Mouse (Mus musculus): ENCODE data around the gene Stoml1. TPM values are rescaled to one million over a fixed set of nuclear protein-coding genes. Genes with fewer than 3 reads are reported as not detected.
A peak's percentile ranks its signal among the peaks of the same experiment; 100 is the strongest.
"Not testable (repeated sequence)": the region's sequence is repeated elsewhere in the genome, so short reads cannot be mapped to it uniquely, and the experiment has no call there.

The Stoml1 gene
- total RNA-seq, 2 experiments from 2014 or later = 13.3 to 15.0 TPM

DNA sequence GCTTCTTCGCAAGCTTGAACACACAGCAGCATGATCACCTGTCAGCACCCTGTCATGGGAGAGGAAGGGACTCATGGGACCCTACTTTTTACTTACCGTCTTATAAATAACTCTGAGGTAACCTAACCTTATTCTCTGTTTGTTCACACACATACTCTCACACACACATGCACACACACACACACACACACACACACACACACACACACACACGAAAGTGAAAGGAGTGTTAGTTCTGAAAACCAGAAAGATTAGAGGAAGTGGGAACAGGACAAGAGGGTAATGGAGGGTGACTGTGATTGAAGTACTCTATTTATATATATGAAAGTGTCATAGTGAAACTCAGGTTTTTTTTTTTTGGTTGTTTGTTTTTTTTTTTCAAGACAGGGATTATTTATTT lies 18.1 kb downstream of the Stoml1 start:
- DNase-seq (ENCODE audit: low spot score in 2 of 2) = no peak

DNA sequence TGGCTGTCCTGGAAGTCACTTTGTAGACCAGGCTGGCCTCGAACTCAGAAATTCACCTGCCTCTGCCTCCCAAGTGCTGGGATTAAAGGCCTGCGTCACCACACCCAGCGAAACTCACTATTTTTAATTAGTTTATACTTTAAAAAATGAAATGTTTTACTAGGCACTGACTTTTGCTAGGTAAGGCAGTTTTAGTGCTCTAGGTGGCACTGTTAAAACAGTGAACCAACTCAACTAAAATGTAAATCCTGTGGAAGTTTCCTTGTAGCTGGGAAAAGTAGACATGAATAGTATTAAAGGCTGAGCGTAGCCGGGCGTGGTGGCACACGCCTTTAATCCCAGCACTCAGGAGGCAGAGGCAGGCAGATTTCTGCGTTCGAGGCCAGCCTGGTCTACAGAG lies 18.6 kb downstream of the Stoml1 start:
- DNase-seq (ENCODE audit: low spot score in 2 of 2) = not testable (repeated sequence)

DNA sequence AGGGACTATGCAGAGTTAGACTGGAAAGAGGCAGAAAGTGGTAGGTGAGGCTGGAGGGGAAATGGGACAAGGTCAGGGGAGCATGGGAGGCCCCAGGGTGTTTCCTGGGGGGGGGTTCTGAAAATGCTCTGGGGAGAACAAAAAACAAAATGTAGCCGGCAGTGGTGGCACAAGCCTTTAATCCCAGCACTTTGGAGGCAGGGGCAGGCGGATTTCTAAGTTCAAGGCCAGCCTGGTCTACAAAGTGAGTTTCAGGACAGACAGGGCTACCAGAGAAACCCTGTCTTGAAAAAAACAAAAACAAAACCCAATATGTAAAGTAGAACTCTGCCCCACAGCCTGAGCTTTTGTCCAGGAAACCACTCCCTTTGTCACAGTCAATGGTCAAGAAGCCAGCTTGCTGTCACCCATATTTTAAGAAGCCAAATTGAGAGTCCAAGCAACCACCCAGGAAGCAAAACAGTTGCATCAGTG lies 19.1 kb downstream of the Stoml1 start:
- DNase-seq (ENCODE audit: low spot score in 2 of 2) = no peak

DNA sequence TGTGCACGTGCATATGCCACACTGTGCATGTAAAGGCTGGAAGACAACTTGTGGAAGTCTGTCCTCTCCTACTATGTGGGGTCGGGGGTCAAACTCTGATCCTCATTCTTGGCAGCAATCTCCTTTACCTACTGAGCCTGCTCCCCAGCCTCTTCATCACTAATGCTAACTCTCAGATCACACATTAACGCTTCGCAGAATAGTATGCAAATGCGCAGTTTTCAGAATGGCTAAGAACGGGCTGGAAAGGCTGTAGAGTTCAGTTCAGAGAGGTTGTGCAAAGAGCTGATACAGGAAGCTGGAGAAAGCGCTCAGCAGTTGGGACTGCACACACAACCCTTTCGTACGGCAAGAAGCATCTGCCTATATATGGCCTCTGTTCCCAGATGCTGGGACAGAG lies 19.9 kb downstream of the Stoml1 start:
- no peak for DNase-seq (ENCODE audit: low spot score in 2 of 2)

DNA sequence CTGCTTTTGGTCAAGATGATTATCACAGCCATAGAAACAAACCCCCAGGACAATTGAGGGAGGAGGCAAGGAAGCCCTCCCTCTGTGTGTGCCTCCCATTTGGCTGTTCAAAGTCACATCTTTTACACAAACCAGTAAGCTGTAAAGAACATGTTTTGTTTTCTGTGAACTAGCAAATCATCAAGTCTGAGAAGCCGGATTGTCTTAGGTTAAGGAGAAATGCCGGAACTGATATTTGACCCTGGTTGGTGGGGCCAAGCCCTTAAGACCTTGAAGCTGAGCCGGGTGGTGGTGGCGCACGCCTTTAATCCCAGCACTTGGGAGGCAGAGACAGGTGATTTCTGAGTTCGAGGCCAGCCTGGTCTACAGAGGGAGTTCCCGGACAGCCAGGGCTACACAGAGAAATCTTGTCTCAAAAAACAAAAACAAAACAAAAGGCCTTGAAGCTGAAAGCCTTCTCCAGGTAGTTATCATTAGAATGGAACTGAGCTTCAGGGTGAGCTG lies 21.2 kb downstream of the Stoml1 start:
- no peak for DNase-seq (ENCODE audit: low spot score in 2 of 2)

DNA sequence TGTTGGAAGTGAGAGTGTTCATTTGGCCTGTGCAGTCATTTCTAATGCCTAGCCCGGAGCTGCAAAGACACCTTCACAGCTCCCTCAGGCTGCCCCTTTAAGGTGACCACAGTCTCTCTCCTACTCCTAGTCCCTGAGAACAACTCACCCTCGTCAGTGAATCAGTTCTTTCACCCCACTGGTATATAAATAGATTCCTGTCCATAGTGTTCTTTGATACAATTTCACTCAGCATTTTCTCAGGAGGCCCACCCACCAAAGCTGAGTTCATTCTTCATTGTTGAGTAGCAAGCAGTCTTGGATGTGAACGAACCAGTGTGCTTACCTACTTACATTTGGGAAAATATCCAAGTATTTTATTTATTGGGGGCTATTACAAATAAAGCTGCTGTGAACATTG lies 21.7 kb downstream of the Stoml1 start:
- DNase-seq (ENCODE audit: low spot score in 2 of 2) = no peak

DNA sequence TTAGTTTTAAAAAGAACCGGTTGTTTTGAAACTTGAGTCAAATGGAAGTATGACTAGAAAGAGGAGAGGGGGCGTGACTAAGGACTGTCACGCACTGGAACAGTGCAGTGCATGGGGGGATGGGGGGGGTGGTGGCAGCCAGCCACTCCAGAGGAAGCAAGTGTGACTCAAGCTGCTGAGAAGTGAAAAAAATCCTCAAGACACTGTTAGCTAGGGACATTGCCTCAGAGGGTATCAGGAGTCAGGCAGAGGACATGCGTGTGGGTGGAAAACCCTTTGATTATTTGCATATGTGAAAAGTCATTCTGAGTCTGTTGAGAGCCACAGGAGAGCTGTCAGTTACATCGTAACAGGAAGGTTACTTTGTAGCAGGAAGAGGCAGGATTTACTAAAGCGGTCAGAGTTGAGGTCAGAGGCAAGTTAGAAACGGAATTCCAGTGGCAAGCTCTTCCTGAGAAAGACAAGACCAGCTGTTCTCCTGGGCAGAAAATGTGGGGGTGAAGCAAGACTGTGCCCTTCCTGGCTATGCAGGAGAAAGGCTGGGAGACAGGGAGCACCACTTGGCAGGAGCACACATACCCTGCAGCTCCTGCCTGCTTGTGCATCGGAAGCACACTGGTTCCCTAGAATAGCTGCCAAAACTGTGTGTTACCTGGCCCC lies 22.3 kb downstream of the Stoml1 start:
- peak in 1 of 2 experiments; percentile 17 for DNase-seq (ENCODE audit: low spot score in 2 of 2)

DNA sequence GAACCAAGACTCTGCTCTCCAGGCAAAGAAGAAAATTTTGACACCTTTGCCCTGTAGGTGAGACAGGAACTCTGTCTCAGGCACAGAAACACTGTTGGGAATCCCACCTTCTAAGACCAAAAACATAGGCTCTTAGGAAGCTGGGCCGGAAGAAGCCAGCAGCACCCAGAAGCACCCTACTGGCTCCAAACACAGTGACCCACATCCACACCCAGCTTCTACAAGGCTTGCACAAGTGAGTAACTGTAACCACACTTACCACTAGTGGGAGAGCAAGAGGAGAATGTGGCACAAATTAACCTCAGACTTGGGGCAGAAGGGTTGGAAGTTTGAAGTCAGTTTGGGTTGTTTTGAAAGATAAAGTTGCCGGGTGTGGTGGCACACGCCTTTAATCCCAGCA lies 22.8 kb downstream of the Stoml1 start:
- DNase-seq (ENCODE audit: low spot score in 2 of 2) = no peak

DNA sequence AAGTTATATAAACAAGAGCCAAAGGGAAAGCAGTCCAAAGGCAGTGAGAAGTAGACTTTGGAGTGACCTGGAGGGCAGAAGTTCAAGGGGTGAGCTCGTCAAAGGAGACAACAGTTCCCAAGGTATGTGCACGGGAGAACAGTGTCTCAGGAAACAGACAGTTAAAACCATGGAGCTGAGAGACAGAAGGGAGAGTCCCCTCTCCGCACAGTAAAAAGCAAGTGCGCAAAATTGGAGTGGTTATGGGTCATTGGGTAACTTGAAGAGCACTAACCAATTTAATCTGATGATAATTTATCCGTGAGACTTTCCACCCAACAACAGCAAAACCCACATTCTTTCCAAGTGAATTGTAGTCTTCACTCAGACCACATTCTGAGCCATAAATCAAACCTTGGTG lies 23.4 kb downstream of the Stoml1 start:
- DNase-seq (ENCODE audit: low spot score in 2 of 2) = no peak

DNA sequence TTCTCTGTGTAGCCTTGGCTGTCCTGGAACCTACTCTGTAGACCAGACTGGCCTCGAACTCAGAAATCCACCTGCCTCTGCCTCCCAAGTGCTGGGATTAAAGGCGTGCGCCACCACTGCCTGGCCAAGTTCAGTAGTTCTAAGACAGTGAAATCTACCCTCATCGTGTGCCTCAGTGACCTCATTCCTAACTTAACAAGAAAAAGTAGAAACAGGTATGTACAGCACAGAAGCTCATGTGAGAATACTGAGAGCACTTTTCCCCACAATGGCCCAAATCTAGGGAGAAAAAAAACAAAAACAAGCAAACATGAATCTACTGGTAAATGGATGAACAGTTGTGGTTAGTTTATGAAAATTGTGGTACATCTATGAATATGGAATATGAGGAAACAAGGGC lies 25.3 kb downstream of the Stoml1 start:
- no peak for DNase-seq (ENCODE audit: low spot score in 2 of 2)

DNA sequence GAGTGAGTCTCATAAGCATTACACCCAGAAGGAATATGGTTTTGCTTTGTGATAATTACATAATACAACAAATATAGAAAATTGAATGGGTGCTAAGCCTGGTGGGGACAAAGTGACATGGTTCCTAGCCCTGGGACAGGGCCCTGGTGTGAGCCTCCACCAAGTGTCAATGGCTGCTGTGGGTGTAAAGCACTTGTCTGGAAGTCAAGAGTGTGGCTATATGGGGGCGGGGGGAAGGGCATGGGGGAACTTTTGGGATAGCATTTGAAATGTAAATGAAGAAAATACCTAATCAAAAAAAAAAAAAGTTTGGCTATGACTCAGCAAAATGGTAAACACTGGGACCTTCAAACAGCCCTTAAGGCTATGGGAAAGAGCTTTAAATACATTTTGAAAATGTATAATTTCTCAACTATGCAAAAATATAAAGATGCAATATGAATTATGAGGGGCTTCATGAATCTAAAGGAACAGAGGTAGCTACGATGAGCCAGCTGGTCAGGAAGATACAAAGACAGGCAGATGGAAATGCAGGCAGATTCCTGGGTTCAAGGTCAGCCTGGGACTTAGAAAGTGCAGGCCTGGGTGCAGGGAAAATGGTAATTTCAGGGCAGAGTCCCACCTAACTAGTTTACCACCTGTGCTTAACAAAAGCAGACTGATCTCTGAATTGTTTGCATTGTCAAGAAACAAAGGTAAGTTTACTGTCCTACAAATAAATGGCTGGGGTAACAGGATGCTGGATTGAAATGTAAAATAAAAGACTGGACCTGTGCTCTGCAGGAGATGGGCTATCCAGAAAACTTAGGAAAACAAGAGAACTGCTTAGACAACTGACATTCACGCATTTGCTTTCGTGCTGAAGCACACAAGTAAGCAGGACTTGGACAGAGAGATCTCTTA lies 26.1 kb downstream of the Stoml1 start:
- no peak for DNase-seq (ENCODE audit: low spot score in 2 of 2)

DNA sequence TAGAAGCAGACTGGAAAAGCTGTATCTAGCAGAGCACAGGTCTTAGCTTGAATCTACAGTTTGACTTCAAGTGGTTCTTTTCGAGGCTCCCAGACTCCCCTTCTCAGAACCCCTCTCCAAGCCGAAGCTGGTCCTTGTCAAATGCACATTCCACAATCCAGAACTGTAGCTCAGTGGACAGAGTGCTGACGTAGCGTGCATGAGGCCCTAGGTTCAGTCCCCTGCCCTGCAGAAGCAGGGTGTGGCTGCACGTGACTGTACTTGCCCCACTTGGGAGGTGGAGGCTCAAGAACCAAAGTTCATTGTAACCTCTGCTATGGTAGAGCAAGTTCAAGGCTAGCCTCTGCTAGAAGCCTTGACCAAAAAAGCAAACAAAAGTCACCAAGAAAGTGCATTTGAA lies 26.8 kb downstream of the Stoml1 start:
- no peak for DNase-seq (ENCODE audit: low spot score in 2 of 2)

DNA sequence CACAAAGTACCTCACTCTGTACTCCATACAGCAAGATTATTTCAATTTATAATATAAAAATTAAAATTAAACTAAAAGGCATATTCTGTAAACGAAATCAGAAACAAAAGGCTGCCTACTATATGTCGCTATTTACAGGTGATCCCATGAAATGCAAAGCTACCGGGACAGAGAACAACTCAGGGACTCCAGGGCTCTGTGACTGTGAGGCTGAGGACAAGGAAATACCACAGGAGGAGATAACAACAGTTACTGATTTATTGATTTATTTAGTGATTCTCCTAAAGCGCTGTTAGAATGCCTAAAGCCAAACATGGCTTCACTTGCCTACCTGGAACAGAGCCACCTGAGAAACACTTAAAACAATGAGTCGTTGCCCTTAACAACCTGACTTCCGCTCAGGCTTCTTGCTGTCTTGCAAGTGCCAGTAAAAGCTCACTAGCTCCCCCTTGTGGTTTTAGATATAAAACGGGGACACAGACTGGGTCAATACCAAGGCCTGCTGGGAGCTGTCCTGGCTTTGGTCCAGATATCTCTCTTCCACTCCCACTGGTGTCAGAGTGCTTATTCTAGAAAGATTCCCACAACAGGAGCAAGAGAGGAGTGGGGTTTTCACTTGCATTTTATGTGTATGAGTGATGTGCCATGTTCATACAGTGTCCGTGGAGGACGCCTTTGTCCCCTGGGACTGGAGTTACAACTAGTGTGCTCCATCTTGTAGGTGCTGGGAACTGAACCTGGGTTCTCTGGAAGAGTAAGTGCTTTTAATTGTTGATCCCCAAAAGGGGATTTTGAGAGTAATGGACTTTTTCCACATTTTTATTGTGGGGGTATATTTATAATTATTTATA lies 27.5 kb downstream of the Stoml1 start:
- DNase-seq (ENCODE audit: low spot score in 2 of 2) = peak; percentile 41 to 47

DNA sequence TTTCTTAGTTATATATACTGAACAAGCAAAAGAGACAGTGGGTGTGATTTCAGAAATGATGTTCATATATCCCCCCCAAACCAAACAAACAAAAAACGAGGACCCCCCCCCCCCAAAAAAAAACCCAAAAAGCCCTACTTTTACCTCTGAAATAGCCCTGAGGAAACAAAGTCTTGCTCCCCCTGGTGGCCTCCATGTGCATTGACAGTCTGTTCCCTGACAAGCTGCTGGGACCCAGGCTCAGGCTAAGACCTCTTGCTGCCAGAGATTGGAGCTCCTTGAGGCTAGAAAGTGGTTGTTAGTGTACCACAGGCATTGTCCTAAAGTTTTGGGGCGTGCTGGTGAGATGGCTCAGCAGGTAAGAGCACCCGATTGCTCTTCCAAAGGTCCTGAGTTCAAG lies 28.6 kb downstream of the Stoml1 start:
- DNase-seq (ENCODE audit: low spot score in 2 of 2) = peak; percentile 41 to 43

DNA sequence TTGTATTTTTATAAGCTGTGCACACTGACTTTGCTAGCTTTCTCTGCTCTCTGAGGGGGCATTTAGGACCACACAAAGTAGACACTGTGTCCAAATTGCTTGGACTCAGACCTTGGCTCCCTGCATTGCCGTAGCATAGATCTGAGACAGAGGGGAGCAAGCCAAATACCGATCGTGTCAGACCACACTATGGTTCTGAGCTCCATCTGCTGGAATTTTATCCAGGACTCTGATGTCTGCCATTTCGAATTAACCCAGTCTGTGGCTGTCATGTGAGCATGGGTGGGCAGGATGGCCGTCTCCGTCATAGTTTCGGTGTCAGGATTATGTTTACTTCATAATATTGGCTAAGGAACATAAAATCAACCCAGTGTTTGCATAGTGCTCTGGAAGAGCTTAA lies 30.5 kb downstream of the Stoml1 start:
- no peak for DNase-seq (ENCODE audit: low spot score in 2 of 2)

DNA sequence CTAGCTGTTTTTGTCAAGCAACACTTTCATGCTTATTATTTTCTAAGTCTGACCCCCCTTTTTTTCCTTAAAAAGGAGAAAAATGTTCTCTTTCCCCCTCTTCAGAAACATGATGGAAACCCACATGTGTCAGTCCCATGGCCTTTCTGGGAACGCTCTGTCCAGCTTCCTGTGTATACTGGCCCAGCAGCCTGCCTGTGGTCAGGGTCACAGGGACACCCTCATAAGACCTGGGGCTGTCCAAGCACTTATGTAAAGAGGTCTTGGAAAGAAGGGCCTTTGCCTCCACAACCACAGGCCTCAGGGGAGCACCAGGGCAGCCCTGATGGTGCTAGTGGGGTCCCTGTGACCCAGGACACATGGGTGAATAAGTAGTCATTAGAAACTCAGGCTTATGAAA lies 36.1 kb downstream of the Stoml1 start:
- DNase-seq (ENCODE audit: low spot score in 2 of 2) = no peak

DNA sequence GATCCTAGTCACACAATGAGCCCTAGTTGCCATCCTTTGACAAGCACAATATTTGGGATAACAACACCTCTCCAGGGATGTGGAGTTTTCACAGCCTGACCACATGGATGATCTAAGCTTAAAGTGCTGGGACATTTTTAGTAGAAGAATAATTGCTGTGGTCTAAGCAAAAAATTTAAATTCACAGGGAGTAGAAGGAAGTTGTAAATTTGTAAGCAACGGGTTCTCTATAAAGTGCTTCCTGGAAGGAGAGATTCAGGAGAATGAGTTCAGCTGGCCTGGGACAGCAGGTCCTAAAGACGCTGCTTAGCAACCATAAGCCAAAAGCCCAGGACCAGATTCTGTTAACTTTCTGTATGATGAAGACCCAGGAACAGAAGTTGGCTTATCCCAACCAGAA lies 36.9 kb downstream of the Stoml1 start:
- no peak for DNase-seq (ENCODE audit: low spot score in 2 of 2)

DNA sequence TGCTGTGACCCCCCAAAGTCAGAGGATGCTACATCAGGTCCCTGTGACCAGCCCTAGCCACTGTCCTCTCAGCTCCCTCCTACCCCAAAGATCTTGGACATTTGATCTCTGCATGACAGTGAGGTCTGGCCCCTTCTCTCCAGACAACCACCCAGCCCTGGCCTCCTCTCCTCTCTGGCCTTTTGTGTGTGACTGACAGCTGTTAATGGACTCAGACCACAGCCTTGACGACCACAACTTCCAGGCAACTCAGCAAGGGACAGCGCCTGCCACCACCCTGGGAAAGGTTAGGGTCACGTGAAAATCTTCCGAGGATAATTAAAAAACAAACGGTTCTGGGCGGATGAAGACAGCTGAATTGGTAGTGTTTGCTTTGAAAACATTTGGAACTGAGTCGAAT lies 41.6 kb downstream of the Stoml1 start:
- DNase-seq (ENCODE audit: low spot score in 2 of 2) = no peak

DNA sequence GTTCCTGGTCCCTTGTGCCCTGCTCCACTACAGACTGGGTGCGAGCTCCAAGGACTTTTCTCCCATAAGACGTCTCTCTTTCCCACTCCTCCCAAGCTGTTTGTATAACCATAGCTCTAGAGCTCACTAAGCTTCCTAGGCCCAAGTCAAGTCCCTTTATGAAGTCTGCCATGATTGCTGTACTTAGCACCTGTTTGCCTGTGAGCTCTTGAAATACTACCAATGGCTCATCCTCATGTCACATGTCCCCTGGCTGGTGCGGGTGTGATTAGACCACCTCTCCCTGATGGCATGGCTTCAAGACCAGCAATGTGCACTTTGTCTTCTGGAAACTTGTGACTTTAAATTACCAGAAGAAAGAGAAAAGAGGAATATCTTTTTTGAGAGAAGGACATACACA lies 42.4 kb downstream of the Stoml1 start:
- no peak for DNase-seq (ENCODE audit: low spot score in 2 of 2)

DNA sequence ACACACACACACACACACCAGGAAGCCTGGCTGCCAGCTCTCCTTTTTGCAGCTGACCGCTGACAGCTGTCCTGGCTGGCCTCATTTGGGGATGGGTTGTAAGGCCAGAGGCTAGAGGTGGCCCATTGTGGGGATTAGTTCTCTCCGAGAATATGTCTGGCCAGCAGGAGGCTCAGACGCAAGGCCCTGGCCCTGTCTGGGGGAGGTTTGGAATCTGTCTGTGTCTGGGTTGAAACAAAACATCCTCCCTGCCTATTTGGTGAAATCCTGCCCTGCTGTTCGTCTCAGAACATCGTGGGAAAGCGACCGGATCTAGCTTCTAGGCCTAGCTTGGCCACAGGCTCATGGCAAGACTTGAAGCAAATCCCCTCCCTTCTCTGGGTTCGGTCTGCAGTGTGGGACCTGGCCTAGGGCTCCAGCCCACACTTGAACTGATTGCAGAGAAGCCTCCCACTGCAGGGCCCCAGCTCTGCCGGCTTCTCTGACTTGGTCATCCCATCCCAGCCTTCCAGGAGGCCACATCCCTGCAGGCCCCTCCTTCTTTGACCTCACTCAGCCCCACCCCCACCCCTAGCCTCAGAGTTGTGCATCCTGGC lies 42.9 kb downstream of the Stoml1 start:
- DNase-seq (ENCODE audit: low spot score in 2 of 2) = no peak

DNA sequence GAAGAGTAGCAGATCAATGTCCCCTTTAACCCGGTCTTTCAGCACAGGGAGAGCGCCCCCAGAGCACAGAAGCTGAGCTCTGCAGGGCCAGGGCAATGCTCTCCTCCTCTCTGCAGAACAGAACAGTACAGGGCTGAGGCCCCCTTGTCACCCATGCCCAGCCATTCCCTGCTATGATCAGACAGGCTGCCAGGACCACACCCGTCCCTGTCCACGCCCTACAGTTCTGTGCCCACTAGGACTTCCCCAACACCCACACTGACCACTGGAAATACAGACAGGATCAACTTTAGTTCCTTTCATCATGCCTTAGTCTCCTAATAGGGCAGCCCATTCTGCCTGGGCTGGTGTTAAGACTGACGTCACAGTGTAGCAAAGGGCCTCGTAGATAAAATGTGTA lies 44.1 kb downstream of the Stoml1 start:
- no peak for DNase-seq (ENCODE audit: low spot score in 2 of 2)
